Mouse (Mus musculus) forebrain, embryonic 11.5 days (tissue): ENCODE measurements around the gene Abcb4. TPM values are rescaled to one million over a fixed set of nuclear protein-coding genes. Genes with fewer than 3 reads are reported as not detected.

Source experiments
- ATAC-seq: fragments of 200-750 bp; cut with Nextera tagmentation; replicated peaks from 2 replicates; pipeline ENCODE4 v1.8.0; 2017; ENCODE audit warnings: moderate TSS enrichment; ENCODE audit not compliant: low FRiP score
- DNase-seq: peaks from one replicate; pipeline ENCODE4 v3.0.0-alpha.2; 2017; ENCODE audit warnings: low spot score
- H3K27ac ChIP-seq: fragments of 300-500 bp; sonication (generic); 2 replicates; pipeline ENCODE4 v1.5.1; 2014; ENCODE audit warnings: low read depth, low read length
- H3K27me3 ChIP-seq: fragments of 300-500 bp; sonication (generic); 2 replicates; pipeline ENCODE4 v1.6.1; 2014; ENCODE audit warnings: mild to moderate bottlenecking, low read length, mixed read lengths; ENCODE audit not compliant: control insufficient read depth, insufficient read depth
- H3K36me3 ChIP-seq: fragments of 300-500 bp; sonication (generic); 2 replicates; pipeline ENCODE4 v1.6.1; 2014; ENCODE audit warnings: mild to moderate bottlenecking, low read length, moderate library complexity, mixed read lengths; ENCODE audit not compliant: control insufficient read depth, insufficient read depth
- H3K4me1 ChIP-seq: fragments of 300-500 bp; sonication (generic); replicated peaks from 2 replicates; pipeline ENCODE4 v1.6.1; 2014; ENCODE audit warnings: low read length, mixed read lengths; ENCODE audit not compliant: control insufficient read depth, insufficient read depth
- H3K4me2 ChIP-seq: fragments of 300-500 bp; sonication (generic); 2 replicates; pipeline ENCODE4 v1.6.1; 2014; ENCODE audit warnings: low read depth, mild to moderate bottlenecking, low read length, moderate library complexity, mixed read lengths; ENCODE audit not compliant: severe bottlenecking
- H3K4me3 ChIP-seq: fragments of 300-500 bp; sonication (generic); 2 replicates; pipeline ENCODE4 v1.5.1; 2014; ENCODE audit warnings: low read depth, low read length
- H3K9ac ChIP-seq: fragments of 300-500 bp; sonication (generic); 2 replicates; pipeline ENCODE4 v1.6.1; 2014; ENCODE audit warnings: low read length
- H3K9me3 ChIP-seq: fragments of 300-500 bp; sonication (generic); 2 replicates; pipeline ENCODE4 v1.6.1; 2016; ENCODE audit warnings: low read length, mixed read lengths; ENCODE audit not compliant: control insufficient read depth
- WGBS: fragments of 180-500 bp; shearing (Covaris S2); extraction: QIAGEN DNeasy Blood & Tissue Kit; methylation state at CpG from one replicate; pipeline ENCODE4 v1.1.7; 2014; 5-methylcytosine and 5-hydroxymethylcytosine counted together
- polyA plus RNA-seq: library from polyadenylated mRNA; unstranded; fragments of >200 nt; fragmentation: Nextera tagmentation; extraction: Ambion mirVana; gene quantifications from 2 replicates; pipeline ENCODE4 v1.2.1, GENCODE M21; 2014

The Abcb4 gene
- polyA plus RNA-seq, 1 experiment from 2014 or later, result 0.88 TPM

DNA sequence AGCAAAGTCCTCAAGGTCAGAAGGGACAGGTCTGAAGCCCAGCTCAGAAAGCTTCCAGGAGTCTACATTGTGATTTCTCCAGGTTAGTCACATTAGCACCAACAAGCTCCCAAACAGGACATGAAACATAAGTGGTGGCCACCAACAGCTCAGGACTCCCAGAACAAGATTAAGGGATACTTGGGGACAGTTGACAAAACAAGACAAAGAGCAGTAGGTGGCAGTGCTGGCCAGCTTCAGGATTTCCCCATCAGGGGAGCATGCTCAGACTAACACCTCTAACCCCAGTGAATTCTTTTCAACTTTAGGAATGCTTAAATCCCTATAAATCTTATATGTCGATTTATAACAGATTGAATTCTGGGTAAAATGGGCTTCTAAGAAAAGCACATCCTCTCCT lies 25.5 kb upstream of the Abcb4 start:
- 11% methylated on average over 1 of the region's 1 CpGs for WGBS
- H3K36me3 ChIP-seq, result no peaks in the 10 kb centered on the region
- no peaks in the 10 kb centered on the region for H3K4me1 ChIP-seq
- DNase-seq, result peak; percentile 55
- H3K4me3 ChIP-seq, result no peak overlapping the region
- no peak overlapping the region for H3K27ac ChIP-seq
- no peaks in the 10 kb centered on the region for H3K27me3 ChIP-seq
- H3K4me2 ChIP-seq, result no peak overlapping the region
- H3K9ac ChIP-seq, result no peak overlapping the region
- peak; percentile 54; the same call in 1 of the 2 replicates for ATAC-seq
- H3K9me3 ChIP-seq, result no peaks in the 10 kb centered on the region

GRCm38 (mm10) chr5:8872979-8873915 lies 20.3 kb upstream of the Abcb4 start:
- 89% methylated on average over 6 of the region's 6 CpGs for WGBS
- ATAC-seq, result no peak
- H3K27ac ChIP-seq, result no peak overlapping the region

DNA sequence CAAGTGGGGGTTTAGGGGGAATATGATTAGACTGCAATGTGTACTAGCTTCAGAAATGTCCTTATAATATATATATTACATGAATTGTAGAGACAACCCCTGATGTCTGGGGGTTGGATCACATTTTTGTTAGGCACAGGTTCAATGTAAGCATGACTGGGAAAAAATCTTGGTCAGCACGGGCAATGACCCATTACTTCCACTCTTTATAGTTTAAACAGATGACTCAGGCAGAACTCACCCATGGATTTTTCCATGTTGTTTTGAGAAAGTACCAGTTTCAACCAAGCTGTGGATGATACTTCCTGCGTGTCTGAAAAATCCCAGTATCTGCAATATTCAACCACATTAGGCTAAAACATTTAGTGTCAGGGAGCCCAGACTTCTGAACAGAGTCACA lies 16.4 kb upstream of the Abcb4 start:
- no peaks in the 10 kb centered on the region for H3K4me1 ChIP-seq
- H3K27ac ChIP-seq, result no peak overlapping the region
- no peaks in the 10 kb centered on the region for H3K27me3 ChIP-seq
- no peaks in the 10 kb centered on the region for H3K36me3 ChIP-seq
- WGBS, result 92% methylated on average over 2 of the region's 2 CpGs
- no peak overlapping the region for H3K4me3 ChIP-seq
- no peaks in the 10 kb centered on the region for H3K9me3 ChIP-seq
- no peak overlapping the region for H3K9ac ChIP-seq
- ATAC-seq, result no peak
- no peak for DNase-seq
- H3K4me2 ChIP-seq, result no peak overlapping the region

More at GRCm38 (mm10) chr5:8872979-8873915, 20.3 kb upstream of the Abcb4 start:
- Histone ChIP-seq H3K9ac (no peak overlapping the region), H3K4me3 (no peak overlapping the region), H3K27me3 (no peaks in the 10 kb centered on the region), H3K4me1 (no peaks in the 10 kb centered on the region), H3K36me3 (no peaks in the 10 kb centered on the region), H3K4me2 (no peak overlapping the region), H3K9me3 (no peaks in the 10 kb centered on the region)
- DNase-seq, result no peak

- 81% methylated on average over 5 of the region's 5 CpGs for WGBS
- DNase-seq (no peak), ATAC-seq (no peak)
- Histone ChIP-seq H3K9ac (no peak overlapping the region), H3K4me2 (no peak overlapping the region), H3K4me1 (no peaks in the 10 kb centered on the region), H3K36me3 (no peaks in the 10 kb centered on the region), H3K27ac (no peak overlapping the region), H3K27me3 (no peaks in the 10 kb centered on the region), H3K9me3 (no peaks in the 10 kb centered on the region), H3K4me3 (no peak overlapping the region)
Observed at GRCm38 (mm10) chr5:8877800-8878199, 15.7 kb upstream of the Abcb4 start.

DNA sequence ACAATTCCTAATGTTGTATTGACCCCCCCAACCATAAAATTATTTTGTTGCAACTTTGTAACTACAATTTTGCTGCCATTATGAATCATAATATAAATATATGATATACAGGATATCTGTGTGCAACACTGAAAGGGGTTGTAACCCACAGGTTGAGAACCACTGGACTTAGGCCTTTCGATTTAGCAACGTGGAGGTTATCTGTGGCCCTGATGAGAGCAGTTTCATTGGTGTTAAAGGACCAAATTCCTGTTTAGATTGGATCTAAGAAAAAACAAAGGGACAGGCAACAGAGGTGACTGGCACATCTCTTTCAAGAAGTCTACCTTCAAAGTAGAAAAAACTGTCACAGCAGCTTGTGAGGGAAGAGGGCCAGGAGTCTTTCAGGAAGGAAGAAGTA lies 7.7 kb upstream of the Abcb4 start:
- WGBS, result 88% methylated on average over 2 of the region's 2 CpGs

GRCm38 (mm10) chr5:8894104-8894425 lies 548 bp downstream of the Abcb4 start:
- Histone ChIP-seq H3K4me2 (peak overlapping the region; percentile 94), H3K9ac (peak overlapping the region; percentile 67), H3K4me1 (no peaks in the 10 kb centered on the region; the same call in 1 of the 2 replicates), H3K27me3 (peaks cover 10% of the 10 kb centered on the region), H3K4me3 (peak overlapping the region; percentile 61), H3K9me3 (no peaks in the 10 kb centered on the region), H3K27ac (no peak overlapping the region), H3K36me3 (no peaks in the 10 kb centered on the region)
- no peak for DNase-seq
- 12% methylated on average over 15 of the region's 15 CpGs for WGBS
- no peak for ATAC-seq

More for the DNA sequence above, 7.7 kb upstream of the Abcb4 start:
- Histone ChIP-seq H3K9me3 (no peaks in the 10 kb centered on the region), H3K36me3 (no peaks in the 10 kb centered on the region), H3K4me3 (no peak overlapping the region), H3K4me2 (no peak overlapping the region), H3K9ac (no peak overlapping the region), H3K27me3 (no peaks in the 10 kb centered on the region), H3K27ac (no peak overlapping the region), H3K4me1 (no peaks in the 10 kb centered on the region)
- ATAC-seq, result no peak
- DNase-seq, result no peak

DNA sequence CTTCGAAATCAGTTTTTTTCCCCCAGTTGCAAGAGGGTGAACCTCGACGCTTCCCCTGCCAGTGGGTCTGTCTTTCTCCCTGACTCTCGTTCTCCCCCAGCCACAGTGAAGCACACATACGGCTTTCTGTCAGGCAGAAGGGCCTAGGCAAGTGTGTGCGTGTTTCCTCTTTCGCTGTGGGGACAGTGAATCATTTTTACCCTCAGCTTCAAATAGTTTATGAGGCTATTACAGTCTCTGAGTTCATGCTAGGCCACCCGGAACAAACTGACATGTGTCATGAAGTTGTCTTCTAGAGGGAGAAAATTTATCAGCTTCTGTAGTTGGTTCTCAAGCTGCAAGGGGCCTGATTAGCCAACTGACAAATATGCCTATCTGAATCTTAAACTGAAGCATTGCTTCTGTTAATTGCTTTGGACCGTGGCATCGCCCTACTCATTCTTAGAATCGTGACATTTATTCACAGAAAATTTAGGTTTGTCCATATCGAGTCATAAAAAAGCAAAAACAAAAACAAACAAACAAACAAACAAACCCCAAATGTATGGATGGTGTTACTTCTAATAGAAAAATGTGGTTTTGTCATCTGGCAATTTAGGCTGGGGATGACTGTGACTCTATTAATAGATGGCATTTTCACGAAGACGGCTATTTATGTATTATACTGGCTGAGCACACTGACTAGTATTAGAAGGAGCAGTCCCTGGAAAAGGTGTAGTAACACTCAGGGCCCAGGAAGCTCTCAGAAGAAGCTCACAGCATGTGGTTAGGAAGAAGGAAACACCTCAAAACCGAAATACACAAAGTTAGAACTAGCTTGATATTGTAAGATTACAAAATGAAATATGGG lies 1.3 kb downstream of the Abcb4 start:
- no peak overlapping the region for H3K27ac ChIP-seq
- H3K4me1 ChIP-seq, result no peaks in the 10 kb centered on the region; the same call in 1 of the 2 replicates
- no peak overlapping the region for H3K9ac ChIP-seq
- ATAC-seq (no peak), DNase-seq (no peak)
- H3K4me3 ChIP-seq, result no peak overlapping the region
- H3K9me3 ChIP-seq, result no peaks in the 10 kb centered on the region
- no peaks in the 10 kb centered on the region for H3K36me3 ChIP-seq
- H3K27me3 ChIP-seq, result peaks cover 10% of the 10 kb centered on the region
- no peak overlapping the region for H3K4me2 ChIP-seq
- 74% methylated on average over 15 of the region's 15 CpGs for WGBS

GRCm38 (mm10) chr5:8896198-8896597 lies 2.7 kb downstream of the Abcb4 start:
- Histone ChIP-seq H3K9me3 (no peaks in the 10 kb centered on the region), H3K27me3 (peaks cover 10% of the 10 kb centered on the region), H3K9ac (no peak overlapping the region), H3K4me3 (no peak overlapping the region), H3K27ac (no peak overlapping the region), H3K4me1 (no peaks in the 10 kb centered on the region; the same call in 1 of the 2 replicates), H3K36me3 (no peaks in the 10 kb centered on the region), H3K4me2 (no peak overlapping the region)
- DNase-seq, result no peak
- WGBS, result 91% methylated on average over 1 of the region's 1 CpGs
- no peak for ATAC-seq
